Mouse (Mus musculus): ENCODE data around the gene Clasp1. TPM values are rescaled to one million over a fixed set of nuclear protein-coding genes. Genes with fewer than 3 reads are reported as not detected.

The Clasp1 gene
- total and polyA plus RNA-seq, 3 experiments = 13.9 to 21.3 TPM; not detected in 1

DNA sequence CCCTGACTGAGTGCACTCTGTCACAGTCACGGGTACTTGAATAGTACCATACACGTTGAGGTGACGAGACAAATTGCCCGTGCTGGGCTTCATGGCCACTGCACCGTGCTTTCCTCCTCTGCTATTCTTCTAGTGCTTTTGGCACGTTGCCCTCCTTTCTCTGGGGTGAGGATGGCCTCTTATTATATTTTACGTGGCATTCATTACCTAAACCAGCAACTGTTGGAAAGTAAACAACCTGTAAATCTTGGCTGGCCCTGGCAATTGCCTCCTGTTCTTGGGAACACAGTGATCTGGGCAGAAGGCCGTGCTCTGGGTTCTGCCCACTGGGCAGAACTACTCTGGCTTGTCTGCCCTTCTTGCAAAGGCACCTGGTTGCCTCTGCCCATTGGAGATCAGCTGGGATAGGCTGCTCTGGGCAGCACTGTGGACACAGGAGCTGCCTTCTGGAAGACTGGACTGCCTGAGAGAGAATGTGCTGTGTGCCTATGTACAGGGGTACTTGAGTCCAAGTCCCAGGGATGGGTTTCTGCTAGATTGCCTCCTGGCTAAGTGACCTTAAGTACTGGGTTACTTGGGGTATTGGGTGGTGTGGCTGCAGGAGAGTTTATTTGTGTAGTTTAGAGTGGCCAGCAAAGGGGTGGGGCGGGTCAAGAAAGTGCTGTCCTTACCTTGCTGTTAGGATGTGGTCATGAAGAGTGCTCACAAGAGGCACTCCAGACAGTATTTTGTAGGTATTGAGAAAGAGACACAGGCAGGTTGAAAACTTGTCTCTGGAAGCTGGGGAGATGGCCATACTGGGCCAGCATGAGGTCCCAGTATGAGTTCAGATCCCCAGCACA is 254.5 kb downstream of the Clasp1 start:
- H3K79me2 ChIP-seq (ENCODE audit: control insufficient read depth, insufficient read depth, low read length, poor library complexity) = no peaks in the 10 kb centered on the region
- no peaks in the 10 kb centered on the region for H3K9me3 ChIP-seq (replicated peaks; ENCODE audit: insufficient read depth, low read length)
- H3K4me3 ChIP-seq (ENCODE audit: control insufficient read depth in 1 of 2, insufficient read depth in 1 of 2, low read depth in 2 of 2, low read length in 2 of 2) = no peak overlapping the region
- no peak overlapping the region for H3K9ac ChIP-seq (ENCODE audit: control insufficient read depth, low read depth, low read length, poor library complexity, severe bottlenecking)
- DNase-seq (ENCODE audit: low read depth, low spot score) = no peak
- no peaks in the 10 kb centered on the region for H3K4me1 ChIP-seq (ENCODE audit: control insufficient read depth in 1 of 2, insufficient read depth in 2 of 2, low read length in 2 of 2)
- H3K27me3 ChIP-seq (ENCODE audit: control insufficient read depth in 1 of 2, insufficient read depth in 2 of 2, low read length in 2 of 2) = peaks cover 0 to 1% of the 10 kb centered on the region in 2 experiments; a peak in 1 of 4 replicates
- no peak for TF ChIP-seq USF2 (IDR thresholded peaks at IDR 0.05; ENCODE audit: borderline replicate concordance in 1 of 2, insufficient read depth in 1 of 2, low read depth in 1 of 2, low read length in 2 of 2)
- TF ChIP-seq KAT2A (conservative IDR thresholded peaks at IDR 0.05; ENCODE audit: low read depth, low read length) = no peak
- no peak for TF ChIP-seq POLR2A (IDR thresholded peaks at IDR 0.05; ENCODE audit: control insufficient read depth in 1 of 2, insufficient read depth in 1 of 2, low read depth in 1 of 2, low read length in 2 of 2, poor library complexity in 1 of 2)
- TF ChIP-seq CTCF (IDR thresholded peaks at IDR 0.05 in 2 of 3, conservative IDR thresholded peaks at IDR 0.05 in 1 of 3; ENCODE audit: control insufficient read depth in 1 of 3, insufficient read depth in 1 of 3, low read depth in 2 of 3, low read length in 3 of 3, poor library complexity in 1 of 3, severe bottlenecking in 1 of 3) = no peak
- TF ChIP-seq MYC (IDR thresholded peaks at IDR 0.05; ENCODE audit: low read depth, low read length) = no peak
- TF ChIP-seq MYB (IDR thresholded peaks at IDR 0.05; ENCODE audit: low read depth, low read length) = no peak
- no peak for TF ChIP-seq ZC3H11A (IDR thresholded peaks at IDR 0.05; ENCODE audit: low read depth, low read length)
- TF ChIP-seq JUND (IDR thresholded peaks at IDR 0.05; ENCODE audit: low read depth, low read length) = no peak
- no peak for TF ChIP-seq ETS1 (IDR thresholded peaks at IDR 0.05; ENCODE audit: low read depth, low read length)
- no peak for TF ChIP-seq NRF1 (IDR thresholded peaks at IDR 0.05; ENCODE audit: insufficient read depth, low read depth, low read length, poor library complexity, severe bottlenecking)
- no peak for TF ChIP-seq SIN3A (IDR thresholded peaks at IDR 0.05; ENCODE audit: low read length)
- no peak for TF ChIP-seq CHD2 (IDR thresholded peaks at IDR 0.05; ENCODE audit: low read length)
- no peak for TF ChIP-seq ZKSCAN1 (IDR thresholded peaks at IDR 0.05; ENCODE audit: low read depth, low read length)
- no peak for TF ChIP-seq MEF2A (IDR thresholded peaks at IDR 0.05; ENCODE audit: extremely low read depth, insufficient replicate concordance, low read depth, low read length, poor library complexity, severe bottlenecking)
- no peak for TF ChIP-seq SMC3 (IDR thresholded peaks at IDR 0.05; ENCODE audit: low read depth, low read length)
- no peak for TF ChIP-seq POLR2AphosphoS2 (IDR thresholded peaks at IDR 0.05; ENCODE audit: low read length)
- no peak for TF ChIP-seq RCOR1 (IDR thresholded peaks at IDR 0.05; ENCODE audit: low read depth, low read length)
- TF ChIP-seq RAD21 (IDR thresholded peaks at IDR 0.05; ENCODE audit: low read depth, low read length) = no peak
- no peak for TF ChIP-seq GABPA (IDR thresholded peaks at IDR 0.05; ENCODE audit: low read depth, low read length)
- no peak overlapping the region for H3K27ac ChIP-seq (ENCODE audit: control insufficient read depth, low read depth, low read length)
- H3K36me3 ChIP-seq (ENCODE audit: control insufficient read depth in 1 of 2, insufficient read depth in 2 of 2, low read length in 2 of 2) = no peaks in the 10 kb centered on the region

DNA sequence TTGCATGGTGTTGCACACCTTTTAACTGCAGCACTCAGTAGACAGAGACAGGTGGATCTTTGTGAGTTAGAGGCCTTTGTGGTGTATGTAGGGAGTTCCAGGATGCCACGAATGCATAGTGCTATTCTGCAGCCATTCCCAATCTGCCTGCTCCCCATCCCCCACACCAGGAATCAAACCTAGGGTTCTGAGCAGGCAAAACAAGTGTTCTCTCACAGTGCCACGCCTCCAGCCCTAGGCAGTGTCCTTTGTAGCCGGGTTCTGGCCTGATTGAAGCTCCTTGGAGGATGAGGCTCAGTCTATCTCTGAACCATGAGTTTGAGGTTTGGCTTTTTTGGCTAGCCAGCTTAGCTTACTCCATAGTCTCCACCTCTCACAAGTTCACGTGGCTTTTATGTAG is 256.8 kb downstream of the Clasp1 start:
- peaks cover 0 to 1% of the 10 kb centered on the region in 2 experiments; a peak in 1 of 4 replicates for H3K27me3 ChIP-seq (ENCODE audit: control insufficient read depth in 1 of 2, insufficient read depth in 2 of 2, low read length in 2 of 2)
- H3K9me3 ChIP-seq (replicated peaks; ENCODE audit: insufficient read depth, low read length) = no peaks in the 10 kb centered on the region
- TF ChIP-seq USF1 (IDR thresholded peaks at IDR 0.05; ENCODE audit: low read depth, low read length) (no peak), NELFE (IDR thresholded peaks at IDR 0.05; ENCODE audit: low read depth, low read length) (no peak), MAX (IDR thresholded peaks at IDR 0.05; ENCODE audit: low read length) (no peak), SIN3A (IDR thresholded peaks at IDR 0.05; ENCODE audit: low read length) (no peak), NRF1 (IDR thresholded peaks at IDR 0.05; ENCODE audit: insufficient read depth, low read depth, low read length, poor library complexity, severe bottlenecking) (no peak), CTCF (IDR thresholded peaks at IDR 0.05 in 2 of 3, conservative IDR thresholded peaks at IDR 0.05 in 1 of 3; ENCODE audit: control insufficient read depth in 1 of 3, insufficient read depth in 1 of 3, low read depth in 2 of 3, low read length in 3 of 3, poor library complexity in 1 of 3, severe bottlenecking in 1 of 3) (no peak), ZC3H11A (IDR thresholded peaks at IDR 0.05; ENCODE audit: low read depth, low read length) (no peak), POLR2AphosphoS5 (IDR thresholded peaks at IDR 0.05; ENCODE audit: borderline replicate concordance, low read depth, low read length) (no peak), POLR2AphosphoS2 (IDR thresholded peaks at IDR 0.05; ENCODE audit: low read length) (no peak), MAZ (IDR thresholded peaks at IDR 0.05; ENCODE audit: low read depth, low read length) (no peak), MAFK (IDR thresholded peaks at IDR 0.05; ENCODE audit: borderline replicate concordance, low read depth, low read length) (no peak), GATA1 (IDR thresholded peaks at IDR 0.05; ENCODE audit: low read depth, low read length) (no peak), MXI1 (IDR thresholded peaks at IDR 0.05; ENCODE audit: low read depth, low read length) (no peak), MYB (IDR thresholded peaks at IDR 0.05; ENCODE audit: low read depth, low read length) (no peak), SMC3 (IDR thresholded peaks at IDR 0.05; ENCODE audit: low read depth, low read length) (no peak), KAT2A (conservative IDR thresholded peaks at IDR 0.05; ENCODE audit: low read depth, low read length) (no peak), UBTF (IDR thresholded peaks at IDR 0.05; ENCODE audit: borderline replicate concordance, insufficient read depth, low read depth, low read length) (no peak)
- no peaks in the 10 kb centered on the region for H3K79me2 ChIP-seq (ENCODE audit: control insufficient read depth, insufficient read depth, low read length, poor library complexity)
- H3K4me3 ChIP-seq (ENCODE audit: control insufficient read depth in 1 of 2, insufficient read depth in 1 of 2, low read depth in 2 of 2, low read length in 2 of 2) = no peak overlapping the region
- H3K36me3 ChIP-seq (ENCODE audit: control insufficient read depth in 1 of 2, insufficient read depth in 2 of 2, low read length in 2 of 2) = no peaks in the 10 kb centered on the region
- no peaks in the 10 kb centered on the region for H3K4me1 ChIP-seq (ENCODE audit: control insufficient read depth in 1 of 2, insufficient read depth in 2 of 2, low read length in 2 of 2)
- H3K27ac ChIP-seq (ENCODE audit: control insufficient read depth, low read depth, low read length) = no peak overlapping the region
- no peak for DNase-seq (ENCODE audit: low read depth, low spot score)
- no peak overlapping the region for H3K9ac ChIP-seq (ENCODE audit: control insufficient read depth, low read depth, low read length, poor library complexity, severe bottlenecking)

All from MEL (cell line).